Mouse (Mus musculus) kidney, adult 9 months (tissue): ENCODE measurements around the gene Sh3bp4.

Experiments
- DNase-seq: peaks from one replicate; pipeline ENCODE4 v3.0.0; 2022

Sh3bp4 gene

GRCm38 (mm10) chr1:89094416-89094815, 24.2 kb downstream of the Sh3bp4 start:
- no peak for DNase-seq

DNA sequence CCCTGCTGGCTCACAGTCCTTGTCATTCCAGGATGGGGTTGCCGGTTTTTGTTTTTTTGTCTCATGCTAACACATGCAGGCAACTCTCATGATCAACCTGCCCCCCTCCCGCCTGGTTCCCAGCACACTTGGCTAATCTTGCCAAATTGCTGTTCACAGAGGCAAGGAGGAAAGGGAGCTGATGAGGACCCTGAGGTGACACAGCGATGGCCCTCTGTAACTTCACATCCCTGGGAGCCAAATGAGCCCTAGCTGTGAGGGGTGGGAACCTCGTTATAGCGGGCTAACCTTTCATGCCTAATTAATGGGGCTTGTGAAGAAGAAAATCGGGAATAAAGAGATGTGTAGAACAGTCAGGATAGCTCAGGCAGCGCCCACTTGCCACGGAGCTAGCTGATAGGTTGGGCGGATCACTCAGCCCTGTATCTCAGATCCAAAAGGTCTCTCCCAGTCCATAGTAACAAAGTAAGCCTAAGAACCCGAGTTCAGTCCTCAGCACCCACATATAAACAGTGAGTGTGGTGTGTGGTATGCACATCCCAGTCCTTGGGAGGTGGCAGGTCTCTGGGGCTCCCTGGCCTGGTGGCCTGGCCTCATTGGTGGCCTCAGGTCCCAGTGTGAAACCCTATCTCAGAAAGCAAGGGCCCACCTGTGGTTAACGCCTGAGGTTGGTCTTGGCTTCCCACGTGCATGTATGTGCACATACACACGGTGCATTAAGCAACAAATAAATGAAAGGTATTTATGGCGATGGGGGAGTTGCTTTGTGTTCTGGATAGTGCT, 25.6 kb downstream of the Sh3bp4 start:
- DNase-seq = no peak

- DNase-seq = no peak
These were observed 32.2 kb downstream of the Sh3bp4 start for GRCm38 (mm10) chr1:89102231-89103003.

- DNase-seq = no peak
These were observed 32.7 kb downstream of the Sh3bp4 start for GRCm38 (mm10) chr1:89103004-89103263.

DNA sequence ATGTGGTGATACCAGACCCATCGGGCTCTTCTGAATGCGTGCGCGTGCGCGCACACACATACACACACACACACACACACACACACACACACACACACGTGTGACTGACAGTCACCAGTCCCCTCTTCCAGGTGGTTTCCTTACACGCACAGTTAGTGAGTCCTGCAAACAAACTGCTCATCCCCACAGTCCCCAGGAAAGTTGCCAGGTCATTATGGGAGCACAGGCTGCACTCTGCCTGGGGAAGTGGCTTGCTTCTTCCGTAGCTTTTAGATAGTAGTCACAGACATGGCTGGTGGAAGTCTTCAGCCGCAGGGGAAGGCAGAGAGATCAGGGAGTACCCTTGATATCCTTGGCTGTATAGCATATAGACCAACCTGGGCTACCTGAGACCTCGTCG, 33.3 kb downstream of the Sh3bp4 start:
- DNase-seq = no peak

DNA sequence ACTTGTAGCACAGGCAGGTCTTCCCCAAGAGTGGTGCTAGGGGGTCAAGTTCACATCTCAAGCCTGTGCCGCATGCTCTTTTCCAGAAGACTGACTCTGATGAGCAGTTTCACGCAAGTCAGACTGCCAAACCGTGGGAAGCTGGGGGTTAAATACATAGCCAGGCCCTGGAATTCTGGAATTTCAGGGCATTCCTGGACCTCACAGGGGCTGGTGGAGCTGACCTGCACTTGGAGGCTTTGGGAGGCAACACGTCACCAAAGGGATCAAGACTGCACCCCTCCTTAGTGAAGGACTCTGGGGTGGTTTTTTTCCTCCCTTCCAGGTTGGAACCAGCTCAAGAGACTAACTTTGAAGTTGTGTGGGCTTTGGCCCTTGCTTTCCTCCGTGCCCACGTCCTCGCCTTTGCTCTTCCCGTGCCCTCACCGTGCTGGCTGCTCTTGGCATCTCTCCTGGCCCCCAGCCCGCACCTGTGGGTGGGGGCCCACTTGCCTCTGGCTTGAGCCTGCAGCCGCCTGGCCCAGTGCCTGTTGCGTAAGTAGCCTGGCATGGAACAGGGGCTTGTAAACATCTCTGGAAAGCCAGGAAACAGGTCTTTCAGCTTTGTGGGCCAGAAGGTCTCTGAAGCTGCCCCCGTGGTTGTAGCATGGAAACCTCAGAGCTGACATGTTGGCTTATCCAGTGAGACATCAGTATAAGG, 34.0 kb downstream of the Sh3bp4 start:
- peak; percentile 66 for DNase-seq

GRCm38 (mm10) chr1:89105891-89106830, 35.9 kb downstream of the Sh3bp4 start:
- no peak for DNase-seq

DNA sequence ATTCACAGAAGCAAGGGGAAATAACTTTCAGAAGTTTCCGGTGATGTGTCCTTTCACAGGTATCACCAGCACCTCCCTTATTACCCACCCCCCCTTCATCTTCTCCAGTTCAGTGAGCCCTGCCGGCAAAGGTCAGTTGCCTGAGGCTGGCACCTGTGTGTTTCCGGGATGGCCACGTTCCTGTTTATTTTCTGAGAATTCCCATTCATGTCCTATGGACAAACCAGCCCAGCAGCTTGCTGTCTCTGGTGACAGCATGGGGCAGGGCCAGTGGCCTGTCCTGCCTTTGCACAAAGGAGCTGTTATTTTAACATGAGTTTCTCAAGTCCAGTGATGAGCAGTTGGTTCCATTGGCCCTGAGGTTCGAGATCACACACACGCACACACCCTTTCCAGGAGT, 37.3 kb downstream of the Sh3bp4 start:
- DNase-seq = peak; percentile 36

- peak; percentile 67 for DNase-seq
These were observed 38.2 kb downstream of the Sh3bp4 start for GRCm38 (mm10) chr1:89108340-89108896.

GRCm38 (mm10) chr1:89109767-89110166, 39.6 kb downstream of the Sh3bp4 start:
- DNase-seq = no peak

DNA sequence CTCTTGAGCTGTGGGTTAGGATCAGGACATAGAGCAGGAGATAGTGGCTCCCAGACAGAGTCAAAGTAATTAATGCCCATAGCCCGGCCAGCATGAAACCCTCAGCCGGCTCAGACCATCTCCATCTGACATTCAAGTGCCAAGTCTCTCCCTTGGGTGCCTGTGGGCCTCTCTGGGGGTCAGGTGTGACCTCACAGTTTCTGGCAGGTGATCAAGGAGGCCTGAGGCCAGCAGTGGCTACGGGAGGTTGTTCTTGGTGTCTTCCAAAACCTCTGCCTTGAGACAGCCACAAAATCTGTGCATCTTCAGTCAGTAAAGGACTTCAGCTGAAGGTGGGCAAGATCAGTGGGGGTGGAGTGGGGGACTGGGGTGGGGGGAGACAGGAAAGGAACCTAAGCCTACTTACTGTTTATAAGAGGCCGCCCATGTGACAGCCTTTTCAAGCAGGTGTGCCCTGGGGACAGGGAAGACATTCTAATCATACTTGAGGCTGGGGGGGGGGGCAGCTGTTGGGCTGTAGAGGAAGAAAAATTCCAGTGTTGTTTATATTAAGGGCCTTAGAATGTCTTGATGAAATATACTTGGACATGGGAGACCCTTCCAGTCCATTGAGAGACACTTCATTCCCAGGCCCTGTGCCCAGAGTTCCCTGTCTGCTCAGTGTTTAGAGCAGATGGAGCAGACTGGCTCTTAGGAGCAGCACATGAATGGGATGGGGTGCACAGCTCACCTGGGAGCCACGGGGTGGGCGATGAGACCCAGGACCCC, 40.7 kb downstream of the Sh3bp4 start:
- DNase-seq = no peak

DNA sequence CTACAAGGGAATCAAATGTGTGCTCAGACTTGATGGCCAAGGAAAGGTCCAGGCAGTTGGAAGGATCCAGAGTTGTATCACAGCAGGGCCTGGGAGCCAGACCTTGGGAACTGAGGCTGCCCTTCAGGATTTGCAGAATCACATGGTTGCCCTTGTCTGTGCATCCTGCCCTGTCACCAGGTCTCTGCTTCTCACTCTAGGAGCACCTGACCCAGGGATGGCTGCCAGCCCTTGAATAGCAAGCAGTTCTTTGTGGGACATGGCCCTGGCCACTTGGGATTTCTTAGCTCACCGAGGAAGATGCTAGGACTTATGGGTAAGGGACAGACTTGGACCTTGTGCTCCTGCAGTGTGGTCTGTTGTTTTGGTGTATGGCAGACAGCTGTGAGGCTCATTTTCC, 42.3 kb downstream of the Sh3bp4 start:
- DNase-seq = no peak

DNA sequence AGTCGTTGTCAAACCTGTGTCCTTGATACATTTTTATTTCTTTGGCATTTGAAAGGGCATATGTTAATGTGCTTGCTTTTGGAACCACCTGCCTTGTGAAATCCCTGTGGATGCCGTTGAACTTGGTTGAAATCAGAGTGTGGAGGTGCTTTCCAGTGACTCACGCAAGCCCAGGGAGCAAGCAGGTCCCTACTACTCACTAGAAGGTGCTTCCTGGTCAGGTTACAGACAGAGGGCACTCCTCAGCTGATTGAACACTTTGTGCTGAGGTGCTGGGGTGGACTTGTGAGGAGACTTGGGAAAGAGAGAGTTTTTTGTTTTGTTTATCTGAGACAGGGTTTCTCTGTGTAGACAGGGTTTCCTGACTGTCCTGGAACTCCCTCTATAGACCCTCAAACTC, 43.5 kb downstream of the Sh3bp4 start:
- no peak for DNase-seq

DNA sequence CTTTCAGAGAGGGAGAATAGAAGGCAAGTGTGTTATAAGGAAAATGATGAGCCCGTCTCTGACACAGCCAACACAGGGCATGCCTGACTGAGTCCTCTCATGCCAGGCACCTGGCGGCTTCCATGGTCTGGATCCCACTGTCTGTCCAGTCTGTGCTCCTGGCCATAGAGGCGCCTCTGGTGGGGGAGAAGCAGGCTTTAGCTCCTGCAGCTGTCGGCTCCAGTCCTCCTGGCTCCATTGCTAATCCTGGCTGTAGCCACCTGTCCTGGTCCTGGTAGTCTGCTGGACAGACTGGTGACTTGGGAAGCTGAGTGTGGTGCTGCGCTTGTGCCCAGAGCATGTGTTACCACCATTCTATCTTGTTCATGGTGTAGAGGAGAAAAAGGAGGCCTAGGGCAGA, 46.8 kb downstream of the Sh3bp4 start:
- no peak for DNase-seq

DNA sequence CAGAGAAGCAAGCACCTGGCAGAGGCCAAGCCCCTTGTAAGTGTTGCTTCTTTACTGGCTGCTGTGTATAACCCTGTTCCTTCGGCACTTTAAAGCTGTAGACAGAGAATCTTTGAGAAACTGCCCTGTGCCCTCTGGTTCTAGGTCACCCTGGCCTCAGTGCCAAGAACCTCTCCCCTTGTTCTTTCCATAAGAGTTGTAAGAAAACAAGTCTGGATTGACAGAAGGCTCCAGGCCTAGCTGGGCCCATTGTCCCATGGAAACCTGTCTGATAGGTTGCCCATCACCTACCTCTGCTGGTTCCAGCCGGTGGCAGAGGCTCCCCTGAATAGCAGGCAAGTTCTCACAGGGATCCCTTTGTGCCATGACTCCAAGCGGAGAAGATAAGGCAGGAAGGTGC, 47.9 kb downstream of the Sh3bp4 start:
- DNase-seq = no peak

DNA sequence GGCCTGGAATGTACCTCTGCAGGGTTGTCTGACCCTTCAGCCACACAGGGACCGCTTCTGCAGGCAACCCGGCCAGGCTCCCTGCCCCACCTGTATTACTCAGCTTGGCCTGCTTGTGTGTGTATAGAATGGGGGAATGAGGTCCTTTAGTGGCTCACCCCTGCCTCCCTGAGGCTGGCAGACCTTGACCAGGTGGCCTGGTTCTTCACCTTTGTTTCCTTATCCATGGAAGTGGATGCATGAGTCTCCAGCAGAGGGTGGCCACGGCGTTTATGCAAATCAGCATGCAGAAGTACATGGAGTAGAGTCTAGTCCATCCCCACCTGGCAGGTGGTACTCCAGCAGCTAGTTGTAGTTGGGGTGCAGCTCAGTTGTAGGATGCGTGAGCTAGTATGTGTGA, 48.6 kb downstream of the Sh3bp4 start:
- DNase-seq = no peak

- no peak for DNase-seq
These were observed 50.1 kb downstream of the Sh3bp4 start for GRCm38 (mm10) chr1:89120290-89120689.

DNA sequence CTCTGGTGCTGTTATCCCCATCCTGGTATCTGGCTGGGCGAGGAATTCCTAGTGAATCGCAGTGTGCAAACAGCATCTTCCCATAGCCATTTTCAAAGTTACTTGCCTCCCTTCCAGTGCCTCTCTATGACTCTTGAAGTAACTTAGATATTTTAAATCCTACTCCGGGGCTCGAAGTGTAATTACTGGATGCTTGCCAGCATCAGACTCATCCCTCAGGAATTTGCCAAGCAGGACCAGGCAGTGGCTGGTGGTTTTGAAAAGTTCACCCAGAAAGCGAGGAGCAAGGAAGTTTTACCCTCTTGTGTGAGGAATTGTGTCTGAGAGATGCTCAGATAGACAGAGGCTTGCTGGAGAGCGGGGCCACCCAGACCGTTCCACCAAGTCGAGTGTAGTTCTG, 51.3 kb downstream of the Sh3bp4 start:
- no peak for DNase-seq

DNA sequence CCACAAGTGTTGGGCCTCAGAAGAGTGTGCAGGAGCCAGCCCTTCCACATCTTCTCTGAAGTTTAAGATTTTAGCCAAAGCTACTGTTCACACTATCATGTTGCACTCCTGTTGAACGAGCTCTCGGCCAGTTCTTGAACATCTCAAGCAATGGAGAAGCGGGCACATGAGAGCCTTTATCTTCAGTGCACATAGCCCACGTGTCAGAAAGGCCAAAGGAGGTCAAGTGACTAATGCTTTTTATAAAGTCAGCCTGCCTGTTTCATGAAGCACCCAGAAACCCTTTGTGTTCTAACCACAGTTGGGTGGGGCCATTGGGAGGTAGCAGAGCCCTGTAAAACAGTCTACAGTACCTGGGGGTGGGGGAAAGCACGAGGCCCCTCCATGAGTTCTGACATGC, 52.2 kb downstream of the Sh3bp4 start:
- DNase-seq = no peak

GRCm38 (mm10) chr1:89124076-89124475, 53.9 kb downstream of the Sh3bp4 start:
- no peak for DNase-seq

GRCm38 (mm10) chr1:89127163-89127562, 56.9 kb downstream of the Sh3bp4 start:
- no peak for DNase-seq

- DNase-seq = no peak
These were observed 60.2 kb downstream of the Sh3bp4 start for GRCm38 (mm10) chr1:89130429-89130828.
